Mouse (Mus musculus): Measurements from ENCODE around the gene Nek8. TPM values are rescaled to one million over a fixed set of nuclear protein-coding genes. Genes with fewer than 3 reads are reported as not detected.

Nek8 gene
- polyA plus RNA-seq, 1 experiment = not detected

GRCm38 (mm10) chr11:78159096-78159495 is 17.4 kb downstream of the Nek8 start:
- Histone ChIP-seq H3K27ac (ENCODE audit: insufficient read depth, low read depth, low read length) (no peak overlapping the region), H3K4me3 (ENCODE audit: insufficient read depth, low read depth, low read length) (no peak overlapping the region), H3K4me1 (ENCODE audit: control insufficient read depth, insufficient read depth, low read length) (peaks cover 25% of the 10 kb centered on the region)
- WGBS = 19% methylated on average over 2 of the region's 2 CpGs
- no peak for TF ChIP-seq POLR2A (IDR thresholded peaks at IDR 0.05; ENCODE audit: insufficient read depth, low read depth, low read length)
- TF ChIP-seq CTCF (IDR thresholded peaks at IDR 0.05; ENCODE audit: insufficient read depth, low read depth, low read length) = peak; percentile 57

GRCm38 (mm10) chr11:78156156-78156699 is 20.2 kb downstream of the Nek8 start:
- H3K4me3 ChIP-seq (ENCODE audit: insufficient read depth, low read depth, low read length) = no peak overlapping the region
- peaks cover 26% of the 10 kb centered on the region for H3K4me1 ChIP-seq (ENCODE audit: control insufficient read depth, insufficient read depth, low read length)
- H3K27ac ChIP-seq (ENCODE audit: insufficient read depth, low read depth, low read length) = no peak overlapping the region
- 68% methylated on average over 6 of the region's 6 CpGs for WGBS
- TF ChIP-seq POLR2A (IDR thresholded peaks at IDR 0.05; ENCODE audit: insufficient read depth, low read depth, low read length) (no peak), CTCF (IDR thresholded peaks at IDR 0.05; ENCODE audit: insufficient read depth, low read depth, low read length) (no peak)

GRCm38 (mm10) chr11:78155674-78156073 is 20.8 kb downstream of the Nek8 start:
- 71% methylated on average over 5 of the region's 5 CpGs for WGBS
- no peak for TF ChIP-seq CTCF (IDR thresholded peaks at IDR 0.05; ENCODE audit: insufficient read depth, low read depth, low read length)
- no peak for TF ChIP-seq POLR2A (IDR thresholded peaks at IDR 0.05; ENCODE audit: insufficient read depth, low read depth, low read length)
- Histone ChIP-seq H3K4me3 (ENCODE audit: insufficient read depth, low read depth, low read length) (no peak overlapping the region), H3K4me1 (ENCODE audit: control insufficient read depth, insufficient read depth, low read length) (peaks cover 26% of the 10 kb centered on the region), H3K27ac (ENCODE audit: insufficient read depth, low read depth, low read length) (no peak overlapping the region)

GRCm38 (mm10) chr11:78153778-78154177 is 22.7 kb downstream of the Nek8 start:
- peaks cover 24% of the 10 kb centered on the region for H3K4me1 ChIP-seq (ENCODE audit: control insufficient read depth, insufficient read depth, low read length)
- peak overlapping the region; percentile 83 for H3K27ac ChIP-seq (ENCODE audit: insufficient read depth, low read depth, low read length)
- WGBS = 35% methylated on average over 13 of the region's 13 CpGs
- H3K4me3 ChIP-seq (ENCODE audit: insufficient read depth, low read depth, low read length) = no peak overlapping the region
- TF ChIP-seq POLR2A (IDR thresholded peaks at IDR 0.05; ENCODE audit: insufficient read depth, low read depth, low read length) = no peak
- no peak for TF ChIP-seq CTCF (IDR thresholded peaks at IDR 0.05; ENCODE audit: insufficient read depth, low read depth, low read length)

GRCm38 (mm10) chr11:78152299-78153231 is 23.9 kb downstream of the Nek8 start:
- WGBS = 10% methylated on average over 9 of the region's 9 CpGs
- Histone ChIP-seq H3K4me1 (ENCODE audit: control insufficient read depth, insufficient read depth, low read length) (peaks cover 24% of the 10 kb centered on the region), H3K4me3 (ENCODE audit: insufficient read depth, low read depth, low read length) (no peak overlapping the region), H3K27ac (ENCODE audit: insufficient read depth, low read depth, low read length) (peak overlapping the region; percentile 83)
- no peak for TF ChIP-seq POLR2A (IDR thresholded peaks at IDR 0.05; ENCODE audit: insufficient read depth, low read depth, low read length)
- no peak for TF ChIP-seq CTCF (IDR thresholded peaks at IDR 0.05; ENCODE audit: insufficient read depth, low read depth, low read length)

- TF ChIP-seq POLR2A (IDR thresholded peaks at IDR 0.05; ENCODE audit: insufficient read depth, low read depth, low read length) = no peak
- TF ChIP-seq CTCF (IDR thresholded peaks at IDR 0.05; ENCODE audit: insufficient read depth, low read depth, low read length) = no peak
- Histone ChIP-seq H3K27ac (ENCODE audit: insufficient read depth, low read depth, low read length) (no peak overlapping the region), H3K4me3 (ENCODE audit: insufficient read depth, low read depth, low read length) (no peak overlapping the region), H3K4me1 (ENCODE audit: control insufficient read depth, insufficient read depth, low read length) (peaks cover 27% of the 10 kb centered on the region)
- 32% methylated on average over 1 of the region's 1 CpGs for WGBS
Observed at GRCm38 (mm10) chr11:78151161-78151560, 25.3 kb downstream of the Nek8 start.

GRCm38 (mm10) chr11:78146707-78147543 is 29.6 kb downstream of the Nek8 start:
- Histone ChIP-seq H3K4me1 (ENCODE audit: control insufficient read depth, insufficient read depth, low read length) (peaks cover 4% of the 10 kb centered on the region), H3K27ac (ENCODE audit: insufficient read depth, low read depth, low read length) (no peak overlapping the region), H3K4me3 (ENCODE audit: insufficient read depth, low read depth, low read length) (no peak overlapping the region)
- 80% methylated on average over 6 of the region's 6 CpGs for WGBS
- TF ChIP-seq CTCF (IDR thresholded peaks at IDR 0.05; ENCODE audit: insufficient read depth, low read depth, low read length) (no peak), POLR2A (IDR thresholded peaks at IDR 0.05; ENCODE audit: insufficient read depth, low read depth, low read length) (no peak)

GRCm38 (mm10) chr11:78146168-78146567 is 30.3 kb downstream of the Nek8 start:
- Histone ChIP-seq H3K27ac (ENCODE audit: insufficient read depth, low read depth, low read length) (no peak overlapping the region), H3K4me1 (ENCODE audit: control insufficient read depth, insufficient read depth, low read length) (peaks cover 4% of the 10 kb centered on the region), H3K4me3 (ENCODE audit: insufficient read depth, low read depth, low read length) (no peak overlapping the region)
- TF ChIP-seq POLR2A (IDR thresholded peaks at IDR 0.05; ENCODE audit: insufficient read depth, low read depth, low read length) (no peak), CTCF (IDR thresholded peaks at IDR 0.05; ENCODE audit: insufficient read depth, low read depth, low read length) (no peak)
- WGBS = 83% methylated on average over 5 of the region's 5 CpGs
